Mouse (Mus musculus): ENCODE data around the gene Klhl42. TPM values are rescaled to one million over a fixed set of nuclear protein-coding genes. Genes with fewer than 3 reads are reported as not detected.

Gene Klhl42
- total and polyA plus RNA-seq, 2 experiments from 2014 or later, result 6.0 to 27.8 TPM

DNA sequence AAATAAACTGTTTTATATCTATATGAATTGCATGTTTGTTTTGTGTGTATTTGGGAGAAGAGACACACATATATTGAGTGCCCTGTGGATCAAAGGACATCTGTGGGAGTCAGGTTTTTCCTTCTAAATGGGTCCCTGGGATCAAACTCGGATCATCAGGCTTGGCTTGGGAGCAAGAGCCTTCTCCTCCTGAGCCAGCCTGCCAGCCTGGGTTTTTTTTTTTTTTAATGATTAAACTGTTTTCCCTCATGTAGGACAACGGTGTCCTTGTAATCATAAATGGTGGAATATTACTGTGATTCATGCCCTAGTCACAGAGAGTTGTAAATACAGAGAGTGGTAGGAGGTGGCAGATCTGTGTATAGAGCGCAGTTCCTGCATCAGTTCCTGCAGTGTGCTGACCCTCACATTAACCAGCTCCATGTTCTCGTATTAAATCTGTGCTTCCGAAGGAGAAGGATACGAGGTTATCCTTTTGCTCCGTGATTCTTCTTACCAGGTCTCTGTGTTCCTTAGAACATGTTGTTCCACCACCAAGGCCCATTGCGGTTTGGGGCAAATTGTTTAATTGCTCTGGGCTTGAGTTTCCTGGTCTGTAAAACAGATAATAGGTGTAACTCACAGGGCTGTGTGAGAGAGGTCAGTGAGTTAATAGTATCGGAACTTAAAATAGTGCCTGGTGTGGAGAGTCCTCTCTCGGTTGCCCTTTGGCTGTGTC, 26.8 kb upstream of the Klhl42 start:
- no peak overlapping the region for H3K4me3 ChIP-seq (ENCODE audit: low read depth, low read length)
- 94% methylated on average over 10 of the region's 10 CpGs for WGBS
- no peaks in the 10 kb centered on the region for H3K27me3 ChIP-seq (ENCODE audit: insufficient read depth, low read length)
- peaks cover 28% of the 10 kb centered on the region for H3K36me3 ChIP-seq (ENCODE audit: insufficient read depth)
- TF ChIP-seq CTCF (IDR thresholded peaks at IDR 0.05; ENCODE audit: low read depth), result no peak
- H3K27ac ChIP-seq (ENCODE audit: low read depth, low read length), result no peak overlapping the region
- no peaks in the 10 kb centered on the region for H3K4me1 ChIP-seq (ENCODE audit: insufficient read depth)
- no peak for DNase-seq
- no peak overlapping the region for H3K9ac ChIP-seq
- no peak for ATAC-seq
- no peak overlapping the region for H3K4me2 ChIP-seq (ENCODE audit: low read depth)
- no peaks in the 10 kb centered on the region for H3K9me3 ChIP-seq (ENCODE audit: low read length)

DNA sequence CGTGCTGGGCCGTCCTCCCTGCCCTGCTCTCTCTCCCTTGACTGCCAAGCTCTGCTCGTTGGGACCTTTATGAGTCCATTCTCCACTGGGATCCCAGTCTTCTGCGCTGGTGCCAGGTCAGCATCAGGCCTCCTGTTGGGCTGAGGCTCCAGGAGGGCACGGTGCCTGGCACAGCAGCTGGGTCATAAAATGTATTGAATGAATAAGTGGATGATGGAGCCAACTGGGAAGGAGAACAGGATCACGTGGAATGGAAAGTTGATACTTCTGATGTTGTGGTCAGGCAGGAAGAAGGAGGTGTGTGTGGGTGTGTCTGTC, 26.3 kb upstream of the Klhl42 start:
- H3K27ac ChIP-seq (ENCODE audit: low read depth, low read length), result no peak overlapping the region
- WGBS, result 90% methylated on average over 6 of the region's 6 CpGs
- H3K4me1 ChIP-seq (ENCODE audit: insufficient read depth), result no peaks in the 10 kb centered on the region
- no peak for DNase-seq
- no peaks in the 10 kb centered on the region for H3K27me3 ChIP-seq (ENCODE audit: insufficient read depth, low read length)
- no peak overlapping the region for H3K9ac ChIP-seq
- TF ChIP-seq CTCF (IDR thresholded peaks at IDR 0.05; ENCODE audit: low read depth), result no peak
- no peaks in the 10 kb centered on the region for H3K9me3 ChIP-seq (ENCODE audit: low read length)
- no peak overlapping the region for H3K4me3 ChIP-seq (ENCODE audit: low read depth, low read length)
- no peak overlapping the region for H3K4me2 ChIP-seq (ENCODE audit: low read depth)
- peaks cover 33% of the 10 kb centered on the region for H3K36me3 ChIP-seq (ENCODE audit: insufficient read depth)
- ATAC-seq, result no peak

DNA sequence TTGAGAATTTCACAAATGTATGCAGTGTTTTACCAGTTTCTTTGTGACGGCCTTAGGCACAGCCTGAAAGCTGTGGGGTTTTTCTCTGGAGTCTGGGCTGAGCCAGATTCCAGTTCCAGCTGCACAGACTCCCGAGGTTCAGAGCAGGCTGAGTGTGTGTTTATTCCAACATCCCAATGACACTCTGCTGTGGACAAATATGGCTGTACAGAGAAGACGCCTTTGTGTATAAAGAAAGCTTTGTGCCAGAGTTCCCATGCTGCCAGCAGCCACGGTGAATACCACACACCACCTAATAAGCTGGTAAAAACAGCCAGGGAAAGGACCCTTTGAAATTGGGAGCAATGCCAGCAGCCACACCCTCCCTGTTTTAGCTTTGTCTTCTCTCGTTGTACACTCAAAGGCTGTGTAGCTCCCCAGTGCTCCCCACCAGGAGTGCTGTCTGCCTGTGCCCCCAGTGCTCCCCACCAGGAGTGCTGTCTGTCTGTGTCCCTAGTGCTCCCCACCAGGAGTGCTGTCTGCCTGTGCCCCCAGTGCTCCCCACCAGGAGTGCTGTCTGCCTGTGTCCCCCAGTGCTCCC, 15.3 kb upstream of the Klhl42 start:
- WGBS, result 11% methylated on average over 5 of the region's 5 CpGs
- DNase-seq (peak; percentile 48), ATAC-seq (peak; percentile 91)
- Histone ChIP-seq H3K4me3 (ENCODE audit: low read depth, low read length) (no peak overlapping the region), H3K27ac (ENCODE audit: low read depth, low read length) (peak overlapping the region; percentile 50; the same call in 1 of the 2 replicates), H3K9ac (no peak overlapping the region), H3K4me2 (ENCODE audit: low read depth) (no peak overlapping the region), H3K27me3 (ENCODE audit: insufficient read depth, low read length) (no peaks in the 10 kb centered on the region), H3K36me3 (ENCODE audit: insufficient read depth) (peaks cover 9% of the 10 kb centered on the region), H3K9me3 (ENCODE audit: low read length) (no peaks in the 10 kb centered on the region), H3K4me1 (ENCODE audit: insufficient read depth) (no peaks in the 10 kb centered on the region)
- TF ChIP-seq CTCF (IDR thresholded peaks at IDR 0.05; ENCODE audit: low read depth), result peak; percentile 26

DNA sequence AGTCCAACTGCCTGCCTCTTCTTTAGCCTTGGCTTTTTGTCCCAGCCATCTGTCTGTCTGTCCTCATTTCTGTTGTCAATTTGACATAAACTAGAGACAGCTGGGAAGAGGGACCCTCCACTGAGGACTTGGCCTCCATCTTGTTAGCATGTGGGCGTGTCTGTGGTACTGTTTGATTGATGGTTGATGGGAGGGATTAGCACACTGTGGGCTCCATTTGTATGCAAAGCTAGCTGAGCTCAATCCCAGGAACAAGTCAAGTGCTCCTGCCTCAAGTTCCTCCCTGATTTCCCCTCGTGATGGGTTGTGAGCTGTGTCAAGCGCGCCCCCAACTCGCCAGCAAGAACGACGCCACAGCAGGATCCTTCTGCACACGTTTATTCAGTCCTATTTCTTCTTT, 14.3 kb upstream of the Klhl42 start:
- no peaks in the 10 kb centered on the region for H3K27me3 ChIP-seq (ENCODE audit: insufficient read depth, low read length)
- no peak overlapping the region for H3K27ac ChIP-seq (ENCODE audit: low read depth, low read length)
- DNase-seq, result no peak
- no peak overlapping the region for H3K4me2 ChIP-seq (ENCODE audit: low read depth)
- 0 out of 2 replicates have a peak, but pooled peaks have one; percentile 26 for ATAC-seq
- no peak overlapping the region for H3K4me3 ChIP-seq (ENCODE audit: low read depth, low read length)
- 75% methylated on average over 8 of the region's 8 CpGs for WGBS
- H3K9ac ChIP-seq, result no peak overlapping the region
- TF ChIP-seq CTCF (IDR thresholded peaks at IDR 0.05; ENCODE audit: low read depth), result no peak
- no peaks in the 10 kb centered on the region for H3K4me1 ChIP-seq (ENCODE audit: insufficient read depth)
- H3K9me3 ChIP-seq (ENCODE audit: low read length), result no peaks in the 10 kb centered on the region
- H3K36me3 ChIP-seq (ENCODE audit: insufficient read depth), result no peaks in the 10 kb centered on the region; the same call in 1 of the 2 replicates

DNA sequence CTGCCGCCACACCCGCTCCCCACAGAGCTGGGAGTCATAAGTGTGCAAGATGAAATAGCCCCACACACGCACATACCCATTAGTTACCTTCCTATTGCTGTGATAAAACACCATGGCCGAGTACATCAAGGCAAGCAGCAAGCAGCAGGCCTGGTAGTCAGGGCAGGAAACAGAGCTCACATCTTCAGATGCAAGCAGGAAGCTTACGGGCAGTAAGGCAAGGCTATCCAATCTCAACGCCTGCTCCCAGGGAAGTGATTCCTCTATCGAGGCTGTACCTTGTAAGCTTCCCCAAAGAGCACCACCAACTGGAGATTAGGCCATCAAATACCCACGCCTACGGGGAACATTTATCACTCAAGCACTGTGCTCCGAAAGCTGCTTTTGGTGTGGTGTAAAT, 11.3 kb upstream of the Klhl42 start:
- WGBS, result 95% methylated on average over 10 of the region's 10 CpGs
- no peak overlapping the region for H3K4me2 ChIP-seq (ENCODE audit: low read depth)
- no peak overlapping the region for H3K27ac ChIP-seq (ENCODE audit: low read depth, low read length)
- no peak overlapping the region for H3K9ac ChIP-seq
- H3K4me1 ChIP-seq (ENCODE audit: insufficient read depth), result no peaks in the 10 kb centered on the region
- no peak for ATAC-seq
- no peaks in the 10 kb centered on the region; the same call in 1 of the 2 replicates for H3K36me3 ChIP-seq (ENCODE audit: insufficient read depth)
- H3K4me3 ChIP-seq (ENCODE audit: low read depth, low read length), result no peak overlapping the region
- TF ChIP-seq CTCF (IDR thresholded peaks at IDR 0.05; ENCODE audit: low read depth), result no peak
- no peaks in the 10 kb centered on the region for H3K27me3 ChIP-seq (ENCODE audit: insufficient read depth, low read length)
- H3K9me3 ChIP-seq (ENCODE audit: low read length), result no peaks in the 10 kb centered on the region
- no peak for DNase-seq

DNA sequence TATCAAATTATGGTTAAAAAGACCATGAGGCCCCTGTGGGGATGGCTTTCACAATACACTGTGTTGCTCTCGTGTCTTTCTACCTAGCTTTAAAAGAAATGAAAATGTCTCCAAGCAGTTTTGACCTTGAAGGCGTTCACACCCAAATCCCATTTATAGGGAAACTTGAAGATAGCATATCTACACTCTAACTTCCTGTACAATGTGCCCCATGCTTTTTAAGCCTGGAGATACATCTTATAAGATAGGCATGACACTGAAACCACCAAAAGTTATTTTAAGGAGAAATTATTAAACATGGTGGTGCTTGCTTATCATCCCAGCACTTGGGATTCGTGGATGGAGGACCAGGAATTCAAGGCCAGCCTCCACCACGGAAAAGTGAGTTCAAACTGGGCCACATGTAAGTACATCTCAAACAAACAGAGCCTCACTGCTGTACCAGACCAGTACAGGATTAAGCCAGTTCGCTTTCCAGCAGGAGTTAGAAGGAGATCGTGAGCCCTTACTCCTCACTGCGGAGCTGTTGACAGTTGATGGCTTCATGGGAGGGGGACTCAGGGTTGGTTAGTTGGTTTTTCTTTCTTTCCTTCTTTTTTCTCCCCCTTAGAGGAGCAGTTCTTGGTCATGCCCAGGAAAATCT, 5.7 kb upstream of the Klhl42 start:
- no peaks in the 10 kb centered on the region for H3K4me1 ChIP-seq (ENCODE audit: insufficient read depth)
- no peak overlapping the region for H3K4me3 ChIP-seq (ENCODE audit: low read depth, low read length)
- 63% methylated on average over 7 of the region's 7 CpGs for WGBS
- no peak overlapping the region for H3K4me2 ChIP-seq (ENCODE audit: low read depth)
- H3K36me3 ChIP-seq (ENCODE audit: insufficient read depth), result no peaks in the 10 kb centered on the region
- H3K27me3 ChIP-seq (ENCODE audit: insufficient read depth, low read length), result no peaks in the 10 kb centered on the region
- H3K9me3 ChIP-seq (ENCODE audit: low read length), result no peaks in the 10 kb centered on the region
- TF ChIP-seq CTCF (IDR thresholded peaks at IDR 0.05; ENCODE audit: low read depth), result no peak
- H3K27ac ChIP-seq (ENCODE audit: low read depth, low read length), result no peak overlapping the region
- no peak for DNase-seq
- no peak for ATAC-seq
- no peak overlapping the region for H3K9ac ChIP-seq

DNA sequence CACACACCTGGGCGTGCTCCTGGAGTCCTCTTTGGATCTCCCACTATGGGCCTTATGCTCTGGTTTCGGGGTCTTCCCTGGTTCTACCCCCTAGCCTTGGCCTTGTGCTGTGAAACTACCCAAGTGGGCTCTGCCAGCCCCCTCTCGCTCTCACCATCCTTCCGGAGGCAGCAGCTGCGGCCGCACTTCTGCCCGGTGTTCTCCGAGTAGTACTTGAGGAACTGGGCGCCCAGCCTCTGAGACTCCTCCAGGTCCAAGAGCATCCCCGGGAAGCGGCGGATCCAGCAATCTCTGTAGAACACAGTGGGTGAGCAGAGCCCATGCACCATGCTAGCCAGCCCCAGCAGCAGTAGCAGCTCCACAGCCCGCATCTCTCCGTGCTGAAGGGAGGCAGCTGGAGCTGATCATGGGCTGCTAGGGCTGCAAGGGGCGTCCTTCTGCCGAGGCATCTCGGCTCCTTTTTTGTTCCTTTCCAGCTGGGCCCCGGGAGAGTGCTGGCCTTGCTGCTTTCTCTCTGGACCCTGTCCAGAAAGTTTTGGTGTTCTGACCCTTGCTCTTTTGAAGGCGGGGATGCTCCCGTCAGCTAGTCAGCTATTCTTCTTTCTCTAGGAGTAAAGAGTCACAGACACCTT, 4.5 kb upstream of the Klhl42 start, which contains the start of gene Mansc4:
Gene Mansc4, minus strand, starts transcription at position 439 of the 632 bp plus-strand sequence.
- DNase-seq, result peak; percentile 33
- peak within 1 kb of the TSS; percentile 46 for H3K4me2 ChIP-seq (ENCODE audit: low read depth)
- no peaks in the 10 kb centered on the region for H3K4me1 ChIP-seq (ENCODE audit: insufficient read depth)
- TF ChIP-seq CTCF (IDR thresholded peaks at IDR 0.05; ENCODE audit: low read depth), result no peak
- no peak within 1 kb of the TSS for H3K27ac ChIP-seq (ENCODE audit: low read depth, low read length)
- no peaks in the 10 kb centered on the region for H3K36me3 ChIP-seq (ENCODE audit: insufficient read depth)
- no peaks in the 10 kb centered on the region for H3K9me3 ChIP-seq (ENCODE audit: low read length)
- H3K4me3 ChIP-seq (ENCODE audit: low read depth, low read length), result peak within 1 kb of the TSS; percentile 16
- no peaks in the 10 kb centered on the region for H3K27me3 ChIP-seq (ENCODE audit: insufficient read depth, low read length)
- WGBS, result 6% methylated on average over 19 of the region's 20 CpGs
- peak within 1 kb of the TSS; percentile 28 for H3K9ac ChIP-seq
- ATAC-seq, result peak; percentile 18; the same call in 1 of the 2 replicates
